Mouse (Mus musculus) heart, postnatal 10 days (tissue): ENCODE data around the gene Kcnc2. TPM values are rescaled to one million over a fixed set of nuclear protein-coding genes. Genes with fewer than 3 reads are reported as not detected.

Source experiments
- DNase-seq, 2 experiments: peaks; one replicate each; pipeline ENCODE4 v3.0.0; 2021
- intact Hi-C: fragments of 180-260 bp; cut with DNase I; formaldehyde crosslinking; loops from one replicate; pipeline ENCODE4 v1.15.1; 2025
- total RNA-seq, 2 experiments: library from RNA; stranded (reverse); gene quantifications; 2 replicates each; pipeline ENCODE4 v1.2.3; 2021

Gene Kcnc2
- total RNA-seq, 2 experiments from 2014 or later, result 0.45 to 0.65 TPM

DNA sequence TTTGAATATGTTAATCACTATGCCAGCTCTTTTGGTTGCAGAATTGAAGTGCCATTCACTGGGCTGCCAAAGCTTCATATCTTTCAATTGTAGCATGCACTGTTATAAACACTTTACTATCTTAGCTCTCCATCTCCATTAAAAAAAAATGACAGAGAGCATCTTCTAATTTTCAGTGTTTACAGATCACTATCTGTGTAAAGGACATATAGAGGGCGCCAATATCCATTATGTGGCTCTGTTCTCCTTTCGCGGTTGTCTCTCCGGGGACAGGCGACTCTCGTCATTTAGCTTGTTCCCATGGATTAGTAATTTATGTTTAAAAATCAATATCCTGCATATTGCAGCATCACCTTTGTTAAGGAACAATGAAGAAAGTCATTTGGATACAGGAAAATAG lies 109.7 kb downstream of the Kcnc2 start:
- intact Hi-C loops, result no loop called here
- DNase-seq, result no peak

DNA sequence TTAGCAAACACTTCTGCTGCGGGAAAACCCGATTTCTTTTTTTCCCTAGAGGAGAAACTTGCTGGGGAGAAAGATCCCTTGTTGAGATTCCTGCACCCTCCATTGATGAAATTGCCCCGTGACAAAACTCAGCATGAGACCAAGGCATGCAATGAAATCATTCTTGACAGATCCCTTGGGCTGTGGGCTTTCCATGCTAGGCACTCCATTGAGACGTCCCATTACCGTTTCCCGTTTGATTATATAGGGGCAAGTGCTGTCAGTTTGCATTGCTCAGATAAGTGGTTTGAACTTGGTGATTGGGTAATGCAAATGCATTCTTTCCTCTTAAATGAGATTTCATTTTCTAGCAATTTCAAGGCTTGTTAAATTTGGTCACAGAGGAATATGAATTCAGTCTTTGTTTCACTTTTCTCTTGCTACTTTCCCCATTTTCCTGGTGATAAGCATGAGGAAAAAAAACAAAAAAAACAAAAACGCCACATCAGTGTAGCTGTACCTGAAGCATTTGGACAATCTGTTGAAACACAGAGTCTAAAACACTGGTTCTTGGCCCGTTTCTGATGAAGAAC lies 123.6 kb downstream of the Kcnc2 start:
- intact Hi-C loops, result no loop called here
- DNase-seq, result no peak

DNA sequence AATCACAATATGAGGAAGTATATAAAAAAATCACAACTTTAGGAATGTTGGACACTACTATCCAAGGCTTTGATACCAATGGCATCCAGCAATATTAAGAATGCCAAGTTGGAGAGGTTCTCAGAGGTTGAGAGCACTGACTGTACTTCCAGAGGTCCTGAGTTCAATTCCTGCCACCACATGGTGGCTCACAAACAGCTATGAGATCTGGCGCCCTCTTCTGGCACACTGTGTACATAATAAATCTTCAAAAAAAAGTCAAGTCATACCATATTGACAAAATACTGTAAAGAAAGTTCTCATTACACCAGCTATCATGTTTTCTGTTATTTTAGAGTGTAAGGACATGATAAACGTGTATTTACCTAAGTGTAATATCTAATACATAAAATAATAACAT lies 126.3 kb downstream of the Kcnc2 start:
- intact Hi-C loops, result no loop called here
- no peak for DNase-seq

DNA sequence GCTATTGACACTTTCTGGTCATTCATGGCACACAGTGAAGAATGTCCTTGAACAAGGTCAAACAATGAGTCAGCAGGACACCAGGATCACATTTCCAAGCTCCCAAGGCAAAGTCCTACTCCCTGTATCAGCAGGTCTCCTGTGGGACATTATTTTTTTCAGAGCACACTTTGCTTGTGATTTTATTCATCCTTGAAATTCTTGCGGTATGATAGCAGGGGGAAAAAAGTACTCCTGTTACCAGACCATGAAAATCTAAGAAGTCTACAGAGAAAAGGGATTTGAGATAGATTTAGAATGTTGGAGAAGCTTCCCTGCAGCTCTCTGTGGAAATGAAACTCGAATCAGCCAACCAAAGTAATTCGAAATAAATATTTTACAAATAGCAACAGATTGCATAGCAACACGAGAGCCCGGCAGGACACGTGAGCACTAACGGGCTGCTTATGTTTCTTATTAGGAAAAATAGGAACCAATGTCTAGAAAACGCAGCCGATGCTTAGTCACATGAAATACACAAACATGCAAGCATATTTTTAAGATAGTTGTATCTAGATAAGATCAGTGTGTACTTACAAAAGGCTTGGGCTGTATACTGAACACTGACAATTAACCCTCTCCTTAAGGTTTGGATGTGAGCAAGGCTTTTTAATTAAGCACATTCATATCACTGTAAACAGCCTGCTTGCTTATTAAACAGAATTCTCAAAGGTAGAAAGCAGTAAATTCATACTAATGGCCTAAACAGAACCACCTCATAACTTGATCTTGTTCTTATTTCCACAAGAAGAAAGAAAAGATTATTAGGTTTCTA lies 129.9 kb downstream of the Kcnc2 start:
- DNase-seq, result no peak
- intact Hi-C loops, result no loop called here

DNA sequence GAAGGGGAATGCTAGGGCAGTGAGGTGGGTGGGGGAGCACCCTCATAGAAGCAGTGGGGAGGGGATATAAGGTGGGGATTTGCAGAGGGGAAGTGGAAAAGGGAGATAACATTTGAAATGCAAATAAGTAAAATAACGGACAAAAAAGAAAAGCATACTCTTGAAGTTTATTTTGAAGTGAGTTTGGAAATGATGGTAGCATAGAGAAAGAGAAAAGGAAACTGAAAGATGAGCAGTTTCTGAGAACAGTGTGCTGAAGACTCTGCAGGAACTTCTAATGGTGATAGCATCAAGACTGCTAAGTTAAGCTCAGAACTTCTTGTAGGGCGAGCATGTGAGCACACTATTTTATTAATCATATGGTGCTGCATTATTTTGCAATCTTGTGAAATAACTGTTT lies 138.6 kb downstream of the Kcnc2 start:
- intact Hi-C loops, result no loop called here

DNA sequence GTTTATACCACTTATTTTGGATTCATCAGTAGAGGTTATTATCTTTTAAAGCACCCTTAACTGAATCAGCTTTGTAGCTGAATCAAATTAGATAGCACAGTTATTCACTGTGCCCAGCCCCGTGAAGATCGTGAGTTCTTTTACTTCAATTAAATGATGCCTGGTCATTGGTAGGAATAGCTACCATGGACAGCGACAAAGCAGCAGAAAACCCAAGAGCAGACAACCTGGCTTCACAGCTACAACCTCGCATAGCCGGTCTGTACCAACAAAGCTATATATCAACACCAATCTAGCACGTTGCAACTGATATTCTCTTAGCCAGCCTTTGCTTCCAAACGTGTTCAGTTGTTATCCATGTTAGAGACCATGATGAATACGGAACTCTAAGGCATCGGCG lies 152.4 kb downstream of the Kcnc2 start:
- intact Hi-C loops, result no loop called here
- peak; percentile 12 to 20 for DNase-seq

More for the DNA sequence above, 138.6 kb downstream of the Kcnc2 start:
- no peak for DNase-seq

DNA sequence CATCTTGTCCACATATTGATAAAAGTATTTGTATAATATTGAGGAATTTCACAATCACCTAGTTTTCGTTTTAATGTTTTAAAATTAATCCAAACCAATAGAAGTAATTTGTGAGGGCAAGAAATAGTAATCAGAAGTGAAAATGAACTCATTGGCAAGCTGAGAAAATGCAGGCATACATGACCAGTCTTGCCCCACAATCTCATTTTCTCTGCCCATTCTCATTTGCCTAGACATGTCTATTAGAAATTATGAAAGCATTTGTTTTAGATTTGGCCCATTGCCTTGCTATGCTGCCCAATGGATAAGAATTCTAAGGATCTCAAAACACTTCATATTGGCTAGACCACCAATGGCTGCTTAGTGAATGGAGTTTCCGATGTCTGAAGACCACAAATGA lies 166.0 kb downstream of the Kcnc2 start:
- intact Hi-C loops, result no loop called here
- DNase-seq, result no peak

DNA sequence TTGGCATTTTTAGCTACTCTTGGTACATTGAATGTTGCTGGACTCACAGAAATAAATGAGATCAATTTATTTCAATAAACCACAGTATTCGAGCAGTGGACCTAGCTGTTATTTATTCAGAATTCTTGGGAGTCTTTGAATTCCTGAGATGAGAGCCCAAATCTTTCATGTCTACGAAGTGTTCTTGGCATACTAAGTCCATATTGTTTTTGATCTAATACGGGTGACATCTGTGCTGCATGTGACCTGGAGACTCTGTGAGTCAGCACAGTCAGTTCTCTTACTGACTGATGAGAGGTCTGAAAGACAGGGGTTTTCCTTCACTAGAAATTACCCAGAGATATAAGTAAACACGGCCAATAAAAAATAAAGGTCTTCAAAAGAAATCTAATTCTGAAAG lies 173.7 kb downstream of the Kcnc2 start:
- DNase-seq, result no peak
- intact Hi-C loops, result no loop called here

DNA sequence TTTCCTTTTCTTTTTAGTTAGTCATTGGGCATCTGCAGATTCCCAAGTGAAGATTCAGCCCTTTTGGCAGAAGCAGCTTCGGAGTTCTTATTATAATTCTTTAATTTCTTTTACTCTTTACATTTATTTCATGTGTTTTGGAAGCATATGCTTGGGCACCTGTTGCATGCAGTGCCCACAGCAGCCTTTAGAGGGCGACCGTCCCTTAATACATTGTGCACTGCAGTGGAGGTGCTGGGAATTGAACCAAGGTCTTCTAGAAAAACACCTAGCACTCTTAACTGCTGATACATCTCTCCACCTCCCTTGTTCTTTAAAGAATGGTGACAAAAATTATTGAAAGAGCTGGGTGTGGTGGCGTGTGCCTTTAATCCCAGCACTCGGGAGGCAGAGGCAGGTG lies 180.0 kb downstream of the Kcnc2 start:
- intact Hi-C loops, result no loop called here
- DNase-seq, result no peak

DNA sequence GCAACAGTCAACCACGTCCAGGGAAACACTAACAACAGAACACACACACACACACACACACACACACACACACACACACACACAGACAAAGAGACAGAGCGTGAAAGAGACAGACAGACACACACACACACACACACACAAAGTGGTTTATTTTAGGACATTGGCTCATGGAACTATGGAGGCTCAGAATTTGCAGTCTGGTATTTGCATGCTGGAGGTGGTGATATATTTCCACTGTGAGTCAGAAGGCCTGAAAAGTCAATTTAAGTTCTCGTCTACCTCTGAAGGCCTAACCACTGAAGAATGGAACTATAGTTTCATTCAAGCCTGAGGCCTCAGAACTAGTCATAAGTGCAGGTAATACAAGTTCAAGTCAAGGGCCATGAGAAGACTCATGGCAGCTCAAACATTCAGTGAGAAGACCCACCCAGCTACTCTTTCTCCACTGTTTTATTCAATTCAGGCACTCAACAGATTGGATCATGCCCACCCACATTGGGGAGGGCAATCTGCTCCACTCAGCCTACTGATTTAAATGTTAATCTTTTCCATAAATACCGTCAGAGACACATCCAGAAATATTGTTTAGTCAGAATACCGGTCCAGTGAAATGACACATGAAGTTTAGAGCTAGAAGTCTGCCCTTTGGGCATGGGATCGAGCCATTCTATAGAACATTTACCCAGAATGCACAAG lies 197.9 kb downstream of the Kcnc2 start:
- no peak for DNase-seq

DNA sequence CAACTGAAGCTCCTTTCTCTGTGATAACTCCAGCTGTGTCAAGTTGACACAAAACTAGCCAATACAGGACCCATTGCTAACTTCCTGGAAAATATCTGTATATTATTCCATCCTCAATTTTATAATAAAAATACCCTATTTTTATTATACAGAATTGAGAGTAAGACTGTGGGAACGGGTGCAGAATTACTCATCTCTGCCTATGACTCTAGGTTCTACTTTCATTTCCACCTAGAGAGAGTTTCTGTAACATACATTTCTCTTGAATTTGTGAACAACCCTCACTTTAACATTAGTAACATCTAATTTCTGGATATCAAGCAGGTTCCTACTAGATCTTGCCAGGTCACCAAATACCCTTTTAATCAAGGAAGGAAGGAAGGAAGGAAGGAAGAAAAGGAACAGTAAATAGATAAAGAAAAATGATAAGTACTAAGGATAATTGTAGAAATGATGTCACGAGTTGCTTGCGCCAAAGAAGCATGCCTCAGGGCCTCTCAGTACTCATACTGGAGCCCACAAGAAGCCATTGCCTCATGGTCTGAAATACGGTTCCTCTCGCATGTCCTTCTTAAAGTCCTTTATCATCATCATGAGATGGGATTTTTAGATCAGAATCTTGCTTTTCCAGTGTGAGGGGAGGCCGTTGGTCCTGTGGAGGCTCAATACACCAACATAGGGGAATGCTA lies 203.3 kb downstream of the Kcnc2 start:
- intact Hi-C loops, result no loop called here
- no peak for DNase-seq

More for the DNA sequence above, 197.9 kb downstream of the Kcnc2 start:
- intact Hi-C loops, result no loop called here

DNA sequence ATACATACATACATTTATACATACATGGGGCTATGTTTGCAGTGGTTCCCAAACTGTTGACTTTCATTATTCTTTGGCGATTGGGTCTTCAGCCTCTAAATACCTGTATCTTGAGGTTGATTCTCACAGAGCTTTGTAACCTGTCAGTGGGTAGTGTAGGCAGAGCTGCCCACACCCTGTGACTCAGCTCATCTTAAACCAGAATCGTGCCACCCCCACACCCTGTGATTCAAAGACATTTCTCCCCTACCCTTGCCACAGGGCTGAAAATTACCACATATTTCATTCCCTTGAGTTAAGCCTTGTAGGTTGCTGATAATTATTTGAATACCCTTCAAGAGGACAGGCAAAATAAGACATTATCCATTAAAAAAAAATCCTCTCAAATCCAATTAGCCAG lies 210.5 kb downstream of the Kcnc2 start:
- intact Hi-C loops, result no loop called here
- DNase-seq, result no peak

DNA sequence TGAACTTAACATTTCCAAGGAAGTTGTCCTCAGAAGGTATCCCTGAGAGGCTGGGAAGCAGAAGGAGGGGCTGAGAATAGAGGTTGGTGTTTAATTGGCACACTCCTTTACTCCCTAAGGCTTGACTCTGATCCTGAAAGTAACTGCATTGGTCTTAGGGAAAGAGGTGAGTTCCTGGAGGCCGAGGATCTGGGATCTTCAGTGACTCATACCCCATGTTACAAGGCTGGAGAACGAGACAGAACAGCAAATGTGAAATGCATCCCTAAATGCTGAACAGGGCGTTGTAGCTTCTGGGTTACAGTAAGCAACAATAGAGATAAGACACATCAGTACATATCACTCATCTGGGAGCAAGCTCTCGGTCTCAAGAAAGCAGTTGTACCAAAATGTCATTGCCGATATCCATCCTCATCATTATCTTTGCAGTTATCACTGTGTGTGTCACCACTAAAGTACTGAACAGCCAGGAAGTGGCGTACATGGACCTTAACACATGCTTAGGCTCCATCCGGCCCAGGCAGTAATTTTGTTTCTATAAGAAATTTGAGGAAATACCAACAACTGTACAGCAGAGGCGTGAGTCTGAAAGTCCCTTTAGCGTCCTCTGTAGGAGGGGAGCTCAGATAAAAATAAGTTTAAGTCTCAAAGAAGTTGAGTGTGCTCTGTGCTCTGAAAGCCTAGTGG lies 211.1 kb downstream of the Kcnc2 start:
- intact Hi-C loops, result no loop called here

DNA sequence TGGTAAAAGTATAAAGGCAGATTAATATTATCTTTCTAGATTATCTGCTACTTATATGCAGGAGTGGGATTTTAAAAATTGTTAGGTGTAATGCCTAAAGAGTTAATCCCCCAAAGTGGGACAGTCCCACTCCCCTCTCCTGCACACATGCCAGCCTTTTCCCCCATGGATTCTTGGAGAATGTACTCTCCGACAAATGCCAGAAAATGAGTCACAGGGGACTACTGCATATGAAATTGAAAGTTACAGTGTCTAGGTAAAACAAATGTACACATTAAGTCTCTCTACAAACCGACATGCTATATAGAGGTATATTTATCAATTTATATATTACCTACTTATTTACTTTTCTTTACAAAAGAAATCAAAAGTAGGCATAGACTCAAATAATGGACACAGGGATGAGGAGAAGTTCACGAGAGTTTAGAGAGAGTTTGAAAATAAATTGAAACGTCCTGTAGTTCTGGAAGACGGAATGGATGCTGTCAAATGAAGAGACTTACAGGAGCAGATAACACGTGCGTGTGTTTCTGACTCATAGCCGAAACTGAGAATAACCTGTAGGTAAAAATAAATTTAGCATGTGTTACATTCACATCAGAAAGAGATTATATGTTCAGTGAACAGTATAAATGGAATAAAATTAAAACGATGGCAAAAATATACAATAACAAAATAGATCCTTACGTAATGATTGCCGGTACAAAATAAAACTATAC lies 213.6 kb downstream of the Kcnc2 start:
- intact Hi-C loops, result no loop called here
- DNase-seq, result no peak

More for the DNA sequence above, 211.1 kb downstream of the Kcnc2 start:
- no peak for DNase-seq

DNA sequence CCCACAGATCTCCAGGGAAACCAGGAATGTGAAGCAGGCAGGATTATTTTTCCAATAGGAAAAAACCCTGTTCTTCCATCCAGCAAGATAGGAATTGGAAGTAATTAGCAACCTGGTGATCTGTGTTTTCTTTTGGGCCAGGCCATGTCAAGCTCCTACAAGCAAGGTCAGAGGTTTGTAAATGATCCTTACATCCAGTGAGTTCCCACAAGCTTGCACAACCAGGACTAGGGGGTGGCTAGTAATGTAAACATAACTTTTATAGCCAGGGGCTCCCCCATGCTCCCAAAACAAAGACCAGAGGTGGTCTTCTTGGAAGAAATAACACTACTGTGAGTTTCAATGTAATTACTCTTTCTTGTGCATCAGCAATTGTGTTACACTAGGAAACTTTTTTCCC lies 214.9 kb downstream of the Kcnc2 start:
- no peak for DNase-seq
- intact Hi-C loops, result no loop called here

DNA sequence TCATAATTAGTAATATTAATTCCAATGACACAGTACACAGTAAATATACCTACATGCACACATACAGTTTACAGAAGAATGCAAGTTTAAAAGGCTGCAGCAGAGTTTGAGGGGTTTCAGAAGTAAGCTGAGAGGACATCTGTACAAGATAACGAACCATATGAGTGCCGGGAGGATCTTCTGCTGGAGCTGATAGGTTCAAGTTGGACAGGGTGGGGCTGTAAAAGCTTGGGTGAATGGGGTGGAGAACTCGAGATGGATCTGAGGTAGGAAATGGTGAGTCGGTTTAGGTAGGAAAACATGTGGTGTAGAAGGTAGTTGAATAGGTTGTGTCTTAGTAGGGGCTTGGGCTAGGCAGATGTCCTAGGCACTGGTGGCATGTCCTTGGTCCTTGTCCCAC lies 217.8 kb downstream of the Kcnc2 start:
- no peak for DNase-seq
- intact Hi-C loops, result no loop called here
